ENCODE assay signal across 10 mouse cellular contexts in the genomic region with DNA sequence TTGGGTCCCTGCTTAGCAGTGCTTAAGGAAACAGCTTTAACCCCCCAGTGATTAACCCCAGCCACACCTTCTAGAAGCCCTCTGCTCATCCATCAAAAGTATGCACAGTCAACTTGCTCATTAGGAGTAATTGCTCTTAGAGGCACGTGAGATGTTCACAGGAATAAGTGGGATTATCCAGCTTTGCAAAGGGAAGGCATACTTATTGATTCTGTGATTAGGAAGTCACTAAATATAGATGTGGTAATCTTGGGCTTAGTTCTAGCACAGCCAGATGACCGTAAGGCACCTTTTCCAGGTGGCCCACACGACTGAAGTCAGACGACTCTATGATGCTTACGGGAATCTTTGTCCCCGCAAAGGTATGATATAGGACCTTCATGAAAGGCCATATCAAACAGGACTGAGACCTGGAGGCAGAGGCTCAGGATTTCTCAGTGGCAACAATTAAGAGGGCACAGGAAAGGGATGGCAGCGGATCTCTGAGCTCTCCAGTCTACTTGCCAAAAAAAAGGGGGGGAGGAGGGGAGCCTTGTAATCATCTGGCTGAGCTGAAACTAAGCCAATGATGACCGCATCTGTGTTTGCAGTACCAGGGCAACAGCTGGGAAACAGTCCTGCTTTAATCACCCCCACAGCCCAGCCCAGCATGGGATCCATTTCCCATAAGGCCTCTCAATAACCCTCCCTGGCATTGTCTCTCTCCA.
DNase-seq lines count a peak whose midpoint lies in the region; ATAC-seq and TF ChIP-seq lines count a peak whose summit lies in the region.
"Had no signal": no experiment of that assay in that cellular context is flagged by ENCODE, and none has a peak within 500 bp of the region (broad histone marks: within the 10 kb centered on the region; RNA-seq: fewer than 3 reads in every experiment).

No protein-coding gene starts in this region.

- peaks cover 34% of the 10 kb centered on the region for H3K4me1 ChIP-seq in limb, embryonic 12.5 days (replicated peaks)
- peaks cover 26% of the 10 kb centered on the region for H3K4me1 ChIP-seq in limb, embryonic 10.5 days
- peaks cover 9% of the 10 kb centered on the region; the same call in 1 of the 2 replicates for H3K4me1 ChIP-seq in heart, postnatal 0 days (ENCODE audit: control insufficient read depth, insufficient read depth)

- H3K9ac ChIP-seq in limb, embryonic 12.5 days (replicated peaks), result no peak overlapping the region
- H3K9ac ChIP-seq in heart, postnatal 0 days (replicated peaks; ENCODE audit: low read depth, low read length), result no peak overlapping the region

- H3K36me3 ChIP-seq in limb, embryonic 12.5 days, result no peaks in the 10 kb centered on the region
- no peaks in the 10 kb centered on the region for H3K36me3 ChIP-seq in limb, embryonic 10.5 days
- H3K36me3 ChIP-seq in heart, postnatal 0 days (replicated peaks; ENCODE audit: control insufficient read depth, insufficient read depth, low read length), result no peaks in the 10 kb centered on the region

- no peak overlapping the region for H3K4me3 ChIP-seq in limb, embryonic 12.5 days (replicated peaks)
- H3K4me3 ChIP-seq in limb, embryonic 10.5 days, result no peak overlapping the region
- no peak overlapping the region for H3K4me3 ChIP-seq in heart, postnatal 0 days (ENCODE audit: low read depth, low read length)

- DNase-seq in cerebellum, postnatal 10 days, result peak; percentile 58 to 62
- no peak for DNase-seq in cerebellum, adult 18-20 months
- no peak for DNase-seq in limb, embryonic 10.5 days (ENCODE audit: low spot score)
- DNase-seq in heart, postnatal 0 days (ENCODE audit: low spot score), result peak; percentile 46
- peak; percentile 59 for DNase-seq in retina, adult 2 months (ENCODE audit: low read depth, low spot score)
- no peak for DNase-seq in cerebellum, postnatal 4 days (ENCODE audit: low spot score in 2 of 2)
- DNase-seq in cerebellum, postnatal 36 days, result no peak
- DNase-seq: B cell, adult 2 months had no signal

- TF ChIP-seq EP300 in heart, postnatal 0 days (IDR thresholded peaks at IDR 0.05; ENCODE audit: low read depth), result no peak

- WGBS in limb, embryonic 12.5 days, result 49% methylated on average over 8 of the region's 8 CpGs
- 67% methylated on average over 8 of the region's 8 CpGs for WGBS in limb, embryonic 10.5 days
- 66% methylated on average over 8 of the region's 8 CpGs for WGBS in heart, postnatal 0 days

- no peaks in the 10 kb centered on the region for H3K9me3 ChIP-seq in limb, embryonic 12.5 days
- no peaks in the 10 kb centered on the region for H3K9me3 ChIP-seq in limb, embryonic 10.5 days (replicated peaks)
- no peaks in the 10 kb centered on the region for H3K9me3 ChIP-seq in heart, postnatal 0 days (replicated peaks; ENCODE audit: control insufficient read depth, low read length)

- 0 out of 2 replicates have a peak, but pooled peaks have one; percentile 21 for ATAC-seq in limb, embryonic 12.5 days (ENCODE audit: insufficient number of reproducible peaks, insufficient read depth, low FRiP score, low TSS enrichment, low read depth)
- peak; percentile 80; the same call in 1 of the 2 replicates for ATAC-seq in heart, postnatal 0 days (ENCODE audit: insufficient read depth, low read depth)

- TF ChIP-seq CTCF in heart, postnatal 0 days (IDR thresholded peaks at IDR 0.05; ENCODE audit: low read depth), result no peak

- no peak overlapping the region for H3K27ac ChIP-seq in limb, embryonic 12.5 days
- no peak overlapping the region for H3K27ac ChIP-seq in limb, embryonic 10.5 days
- no peak overlapping the region for H3K27ac ChIP-seq in heart, postnatal 0 days (ENCODE audit: low read depth)
- H3K27ac ChIP-seq: kidney, postnatal 0 days had no signal

- no peaks in the 10 kb centered on the region for H3K27me3 ChIP-seq in limb, embryonic 12.5 days
- H3K27me3 ChIP-seq in limb, embryonic 10.5 days (ENCODE audit: low read depth, poor library complexity, severe bottlenecking), result no peaks in the 10 kb centered on the region
- no peaks in the 10 kb centered on the region for H3K27me3 ChIP-seq in heart, postnatal 0 days (ENCODE audit: control insufficient read depth, insufficient read depth, low read length)

- no peak overlapping the region for H3K4me2 ChIP-seq in limb, embryonic 12.5 days
- no peak overlapping the region for H3K4me2 ChIP-seq in heart, postnatal 0 days (ENCODE audit: low read depth, low read length)

Comparison
In these comparisons a context has a peak if more than half of its experiments do, and no peak if none do; other contexts are left out.
1. DNase-seq: peak in cerebellum, postnatal 10 days (2 of 2), heart, postnatal 0 days (single experiment) and retina, adult 2 months (single experiment); none in cerebellum, adult 18-20 months (0 of 2), limb, embryonic 10.5 days (single experiment), cerebellum, postnatal 4 days (0 of 2) and cerebellum, postnatal 36 days (0 of 2).